Mouse (Mus musculus) erythroid progenitor cell, adult 5-6 weeks (primary cell): ENCODE results near the gene Aagab. TPM values are rescaled to one million over a fixed set of nuclear protein-coding genes. Genes with fewer than 3 reads are reported as not detected.

Source experiments
- ATAC-seq: replicated peaks from 2 replicates; pipeline ENCODE4 v1.8.0; 2016; ENCODE audit warnings: moderate number of reproducible peaks, mild to moderate bottlenecking, moderate TSS enrichment, inconsistent platforms; ENCODE audit not compliant: poor library complexity, low FRiP score, severe bottlenecking
- total RNA-seq, 2 experiments: library from RNA; stranded (forward) in 1 of 2; stranded (reverse) in 1 of 2; fragments of 150-400 nt in 1 of 2; fragments of 186-747, 209-891 nt in 1 of 2; gene quantifications; 2 replicates each; pipeline versions ENCODE4 v1.2.3 to v1.2.4; 2015 to 2017; ENCODE audit warnings: low replicate concordance in 2 of 2

The Aagab gene
- total RNA-seq, 2 experiments from 2014 or later: 14.8 to 24.3 TPM

DNA sequence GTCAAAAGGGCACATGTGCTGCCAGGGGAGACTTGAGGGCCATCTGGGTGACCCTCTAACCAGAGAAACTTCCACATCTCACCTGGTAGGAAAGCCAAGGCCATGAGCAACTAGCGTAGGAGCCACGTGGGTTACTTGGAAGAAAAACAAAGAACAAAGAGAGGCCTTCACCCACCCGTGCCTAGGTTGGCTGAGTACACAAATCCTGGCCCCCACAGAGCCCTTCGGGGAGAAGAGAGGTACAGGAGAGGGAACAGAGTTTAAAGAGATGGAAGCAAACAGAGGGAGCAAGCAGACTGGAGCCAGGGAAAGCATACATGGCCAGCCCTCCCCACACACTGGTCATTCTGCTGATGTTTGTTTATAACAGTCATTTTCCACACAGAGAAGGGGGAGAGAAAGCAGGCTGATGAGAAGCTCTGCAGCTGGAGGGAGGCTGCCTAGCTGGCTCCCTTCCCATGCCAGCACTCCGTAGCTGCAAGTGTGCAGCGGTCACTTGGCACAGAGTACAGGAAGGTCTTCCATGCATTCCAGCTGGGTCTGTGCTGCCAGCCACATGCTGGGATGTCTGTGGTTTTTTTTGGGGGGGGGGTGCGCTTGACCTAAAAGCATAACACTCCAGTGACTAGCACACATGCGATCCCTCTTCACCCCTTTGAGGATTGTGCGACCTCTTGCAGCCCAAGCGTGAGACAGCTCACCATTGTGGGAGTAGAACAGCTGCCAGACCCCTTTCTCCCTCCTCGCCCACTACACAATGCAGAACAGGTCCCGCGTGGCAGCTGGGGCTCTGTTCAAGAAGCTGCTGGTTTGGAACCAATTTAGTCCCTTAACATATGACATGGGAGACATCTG, 62.6 kb downstream of the Aagab start:
- ATAC-seq: no peak

DNA sequence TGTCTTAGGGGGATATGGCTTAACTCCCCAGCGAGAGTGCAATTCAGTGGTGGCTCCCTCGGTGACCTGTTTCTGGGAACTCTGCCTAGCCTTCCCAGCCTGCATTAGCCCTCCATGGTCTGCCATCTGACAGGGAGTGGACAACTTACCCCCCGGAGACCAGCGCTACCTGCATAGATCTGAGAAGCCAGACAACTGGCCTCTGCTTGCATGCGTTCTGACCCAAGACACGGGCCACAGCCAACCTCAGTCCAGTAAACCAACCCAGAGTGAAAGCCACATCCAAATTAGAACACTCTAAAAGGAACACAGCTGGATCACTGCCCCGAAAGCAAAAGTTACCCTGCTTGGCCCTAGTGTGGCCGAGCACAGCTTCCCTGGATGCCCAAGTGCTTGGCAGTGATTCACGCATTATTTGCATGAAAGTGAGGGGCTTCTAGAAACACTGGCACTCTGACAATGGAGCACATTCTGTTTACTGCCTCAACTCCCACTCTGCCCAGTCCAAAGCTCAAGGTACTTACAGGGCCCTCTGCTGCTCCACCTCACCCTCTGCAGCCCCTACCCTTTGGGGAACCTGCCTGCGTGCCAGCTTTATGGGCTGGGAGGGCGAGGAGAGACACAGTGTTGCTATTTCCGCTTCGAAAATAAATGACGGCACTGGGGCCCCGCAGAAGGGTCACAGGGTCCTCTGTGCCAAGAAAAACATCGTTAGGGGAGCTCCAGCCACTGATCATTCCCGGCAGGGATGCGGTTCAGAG, 64.3 kb downstream of the Aagab start:
- ATAC-seq: no peak

DNA sequence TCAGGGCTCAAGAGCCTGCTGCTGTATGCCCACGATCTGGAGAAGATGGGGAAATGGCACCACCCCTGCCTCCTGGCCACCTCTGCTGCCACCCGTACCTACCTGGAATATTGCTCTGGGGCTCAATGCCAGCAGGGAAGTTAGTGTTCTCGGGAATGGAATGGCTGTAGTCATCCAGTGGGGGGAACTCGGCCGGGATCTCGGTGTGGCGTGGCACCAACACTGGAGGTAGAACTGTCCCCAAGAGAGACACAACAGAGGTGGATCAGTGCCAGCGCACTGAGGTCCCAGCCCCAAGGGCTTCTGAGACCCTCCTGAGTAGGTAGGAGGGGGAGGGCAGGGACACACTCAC, 64.9 kb downstream of the Aagab start:
- no peak for ATAC-seq

DNA sequence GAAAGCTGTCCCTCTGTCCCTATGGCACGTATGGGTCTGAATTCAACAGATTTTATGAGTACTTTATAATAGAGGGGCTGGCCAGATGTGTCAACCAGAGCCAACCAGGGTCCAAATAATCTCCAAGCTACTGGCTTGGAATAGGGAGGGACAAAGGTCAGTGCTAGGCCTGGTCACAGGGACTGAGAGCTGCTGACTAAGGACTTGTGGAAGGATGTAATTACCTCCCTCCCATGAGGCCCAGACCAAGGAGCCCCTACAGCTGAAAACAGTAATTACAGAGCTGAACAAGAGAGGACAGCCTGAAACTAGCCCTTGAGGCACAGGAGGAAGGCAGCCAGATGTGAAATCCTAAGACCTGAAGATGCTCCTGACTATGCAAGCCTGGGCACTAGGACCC, 66.2 kb downstream of the Aagab start:
- no peak for ATAC-seq

DNA sequence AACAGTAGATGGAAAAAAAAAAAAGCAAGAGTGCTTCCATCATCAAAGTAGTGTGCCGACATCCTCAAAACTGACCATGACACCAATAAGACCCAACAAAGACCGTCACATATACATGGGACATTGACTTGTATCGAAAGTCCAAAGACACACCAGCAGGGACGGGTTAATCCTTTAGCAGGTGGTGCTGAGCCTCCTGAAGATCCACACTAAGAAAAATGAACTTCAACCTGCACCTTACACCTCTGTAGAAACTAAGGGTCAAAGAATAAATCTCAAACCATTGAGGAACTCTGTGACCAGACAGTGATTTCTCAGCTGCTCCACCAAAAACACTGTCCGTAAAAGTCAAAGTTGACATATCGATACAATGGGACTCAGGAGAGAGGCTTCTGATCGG, 67.4 kb downstream of the Aagab start:
- ATAC-seq: no peak

DNA sequence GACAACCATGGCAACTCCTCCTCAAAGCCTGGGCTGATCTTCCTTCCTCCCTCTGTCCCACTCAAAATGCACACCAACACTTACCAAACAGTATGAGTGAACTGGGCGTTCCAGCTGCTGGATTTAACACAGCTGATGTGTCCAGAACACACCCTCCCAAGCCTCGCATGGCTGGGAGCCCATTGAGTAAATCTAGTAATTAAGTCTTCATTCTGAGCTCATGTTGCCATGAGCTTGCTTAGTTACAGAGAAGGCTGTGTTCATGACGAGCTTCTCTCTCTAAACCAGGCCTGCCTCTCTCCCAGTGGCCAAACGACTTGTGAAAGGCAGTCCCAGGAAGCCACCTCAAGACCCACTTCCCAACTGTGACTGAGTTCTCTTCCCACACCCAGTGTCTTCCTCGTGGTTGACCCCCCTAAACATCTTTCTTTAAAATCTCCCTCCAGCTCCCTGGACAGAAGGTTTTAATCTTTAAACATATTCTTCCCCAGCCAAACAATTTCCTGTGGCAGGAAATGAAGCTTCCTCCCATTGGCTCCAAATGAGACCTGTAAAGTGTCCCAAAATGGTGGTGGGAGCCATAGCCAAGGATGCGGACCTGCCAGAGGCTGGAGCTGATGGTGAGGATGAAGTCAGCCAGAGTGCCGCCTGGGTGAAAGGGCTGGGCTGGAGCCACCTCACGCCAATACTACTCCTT, 70.5 kb downstream of the Aagab start:
- ATAC-seq: no peak

DNA sequence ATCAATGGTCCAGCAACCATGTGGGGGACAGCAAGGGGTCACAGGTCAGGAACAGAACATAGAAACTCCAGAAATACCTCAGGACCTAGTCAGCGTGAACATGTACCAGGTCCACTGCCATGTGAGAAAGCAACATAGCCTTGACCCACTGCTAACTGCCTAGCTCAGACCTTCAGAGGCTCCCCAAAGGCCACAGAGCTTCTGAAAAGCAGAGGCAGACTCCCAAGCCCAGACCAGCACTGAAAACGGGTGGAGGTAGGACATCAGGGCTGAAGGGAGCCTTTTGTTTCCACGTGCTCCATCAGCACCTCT, 71.0 kb downstream of the Aagab start:
- no peak for ATAC-seq

DNA sequence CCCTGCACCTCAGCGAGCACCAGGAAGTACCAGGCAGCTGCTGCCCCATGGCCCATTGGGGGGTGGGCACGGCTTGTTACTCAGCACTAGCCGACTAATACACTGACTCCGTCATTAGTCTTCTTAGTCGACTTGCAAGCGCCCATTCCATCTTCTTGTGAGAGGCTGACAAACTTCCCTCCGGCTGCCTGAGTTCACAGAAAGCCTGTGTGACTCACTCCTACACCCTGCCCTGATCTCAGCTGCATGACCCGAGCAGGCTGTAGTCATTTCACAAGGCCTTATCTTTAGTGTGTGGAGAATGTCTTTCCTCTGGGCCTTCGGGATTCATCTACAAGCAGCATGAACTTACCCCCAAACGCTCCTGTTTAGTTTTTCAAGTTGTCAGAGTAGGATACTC, 72.2 kb downstream of the Aagab start:
- ATAC-seq: no peak

DNA sequence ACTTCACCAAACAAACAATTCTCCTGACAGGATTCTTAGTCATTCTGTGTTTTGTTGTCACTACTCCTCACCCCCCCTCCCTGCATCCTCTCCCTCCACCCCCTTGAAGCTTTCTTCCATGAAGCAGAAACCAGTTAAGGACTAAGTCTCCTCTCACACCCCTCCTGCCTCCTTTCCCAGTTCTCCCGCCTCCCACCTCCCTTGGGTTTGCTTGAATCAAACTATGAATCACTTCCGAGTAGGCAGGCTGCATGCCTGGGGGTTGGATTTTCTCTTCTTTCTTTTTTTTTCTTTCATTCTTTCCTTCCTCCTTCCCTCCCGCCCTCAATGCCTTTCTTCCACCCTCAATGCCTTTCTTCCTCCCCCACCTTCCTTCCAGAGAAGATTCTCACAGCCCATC, 75.2 kb downstream of the Aagab start:
- no peak for ATAC-seq

DNA sequence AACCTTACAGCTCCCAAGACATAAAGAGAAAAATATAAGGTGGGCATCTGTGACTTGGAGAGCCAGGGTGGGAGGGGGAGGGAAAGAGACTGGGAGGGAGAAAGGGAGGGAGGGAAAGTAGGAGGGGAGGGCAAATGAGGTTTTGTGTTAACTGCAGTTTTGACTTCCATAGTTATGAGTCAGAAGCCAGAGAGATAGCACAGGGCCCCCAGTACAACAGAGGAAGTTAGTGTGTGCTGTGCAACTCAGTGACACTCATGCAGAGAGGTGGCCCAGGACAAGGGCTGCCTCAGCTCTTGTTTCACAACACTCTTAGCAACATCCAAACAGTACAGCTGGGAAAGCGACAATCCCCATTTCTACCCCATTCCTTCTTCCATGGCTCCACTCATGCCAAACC, 75.6 kb downstream of the Aagab start:
- ATAC-seq: no peak

DNA sequence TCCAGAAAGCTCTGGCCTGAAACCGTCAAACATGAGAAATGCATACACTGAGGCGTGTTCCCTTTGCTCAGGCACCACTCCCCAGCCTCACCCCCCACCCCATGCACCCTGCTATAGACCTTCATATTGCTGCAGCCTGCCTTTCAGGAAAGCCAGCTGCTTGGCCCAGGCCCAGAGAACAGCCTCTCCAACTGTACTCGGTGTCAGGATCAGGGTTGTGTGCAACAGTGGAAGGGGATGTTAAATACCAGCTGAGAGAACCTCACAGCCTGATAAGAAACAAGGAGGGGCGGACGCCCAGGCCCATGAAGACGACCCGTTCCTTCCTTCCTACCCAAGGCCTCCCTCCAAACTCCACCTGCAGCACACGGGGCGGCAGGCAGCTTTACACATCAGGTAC, 79.8 kb downstream of the Aagab start:
- ATAC-seq: 0 out of 2 replicates have a peak, but pooled peaks have one; percentile 33

DNA sequence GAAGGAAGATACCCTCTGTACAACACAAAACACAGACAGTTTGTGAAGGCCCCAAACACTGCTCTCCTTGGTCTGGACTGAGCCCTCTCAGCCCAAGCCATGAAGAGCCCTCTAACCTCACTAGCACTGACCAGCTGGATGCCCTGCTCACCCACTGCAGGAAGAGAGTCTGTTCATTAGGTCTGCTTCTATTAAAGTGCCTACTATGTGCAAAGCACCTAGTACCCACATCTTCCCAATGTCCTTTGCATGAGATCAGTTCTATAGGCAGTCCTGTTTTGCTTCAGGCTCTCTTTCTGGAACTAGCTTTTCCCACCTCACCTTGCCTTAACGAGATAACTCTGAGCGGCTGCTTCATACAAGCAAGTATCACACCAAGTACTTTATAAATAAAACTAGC, 80.5 kb downstream of the Aagab start:
- ATAC-seq: no peak

DNA sequence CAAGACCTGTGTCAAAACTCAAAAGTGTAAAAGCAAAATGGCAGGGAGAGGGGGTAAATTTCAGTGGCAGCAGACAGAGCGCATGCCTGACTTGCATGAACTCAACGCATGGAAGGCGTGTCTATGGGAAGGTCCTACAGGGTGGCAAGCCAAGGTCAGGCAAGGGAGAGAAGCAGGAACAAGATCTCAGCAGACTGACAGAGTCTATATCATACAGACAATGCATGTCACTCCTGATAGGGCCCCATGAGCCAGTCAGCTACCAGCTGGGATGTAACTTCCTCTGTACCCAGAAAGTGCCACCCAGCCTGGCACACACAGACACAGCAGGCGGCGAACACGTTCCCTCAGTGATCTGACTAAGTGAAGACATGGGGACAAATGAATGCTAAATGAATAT, 81.8 kb downstream of the Aagab start:
- ATAC-seq: no peak

DNA sequence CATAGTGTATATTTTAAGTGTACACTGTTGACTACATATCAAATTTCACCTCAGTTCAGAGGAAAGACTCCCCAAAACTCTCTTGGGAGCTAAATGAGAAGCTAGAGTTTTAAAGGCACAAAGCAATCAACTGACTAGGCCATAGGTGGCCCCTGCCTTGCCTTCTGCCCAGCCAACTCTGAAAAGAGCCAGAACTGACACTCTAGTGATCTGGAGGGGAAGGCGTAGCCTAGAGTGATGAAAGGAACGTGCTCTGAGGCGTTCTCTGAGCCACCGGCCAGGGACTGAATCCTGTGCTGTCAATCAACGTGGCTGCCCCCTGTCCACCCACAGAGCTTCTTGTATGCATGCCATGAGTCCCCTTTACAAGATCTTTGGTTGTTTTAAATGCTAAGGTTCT, 82.9 kb downstream of the Aagab start:
- no peak for ATAC-seq

DNA sequence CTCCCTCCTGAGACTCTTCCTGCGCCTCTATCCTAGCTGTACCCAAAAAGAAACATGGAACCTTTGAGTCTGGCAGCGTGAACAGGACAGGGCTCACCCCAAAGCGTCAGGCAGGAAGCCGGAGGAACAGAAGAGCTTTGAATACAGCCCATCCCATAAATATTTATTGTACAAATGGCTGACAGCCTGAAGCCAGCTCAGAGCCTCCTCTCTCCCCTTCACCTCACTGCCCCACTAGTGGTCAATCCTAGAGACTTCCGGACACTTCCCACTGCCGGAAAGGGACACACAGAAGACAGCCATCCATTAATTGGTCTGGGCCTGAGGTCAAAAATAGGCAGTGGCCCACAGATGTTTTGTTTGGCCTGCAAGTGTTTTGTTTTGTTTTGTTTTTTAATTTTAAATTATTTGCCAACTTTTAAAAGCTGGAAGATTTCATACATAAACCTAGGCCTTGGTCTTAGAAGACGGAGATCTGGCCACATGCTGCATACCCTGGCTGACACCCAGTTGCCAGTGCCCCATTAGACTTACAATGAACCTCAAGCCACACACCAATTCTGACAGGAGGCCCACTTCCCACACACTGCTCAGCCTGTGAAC, 85.1 kb downstream of the Aagab start:
- no peak for ATAC-seq

DNA sequence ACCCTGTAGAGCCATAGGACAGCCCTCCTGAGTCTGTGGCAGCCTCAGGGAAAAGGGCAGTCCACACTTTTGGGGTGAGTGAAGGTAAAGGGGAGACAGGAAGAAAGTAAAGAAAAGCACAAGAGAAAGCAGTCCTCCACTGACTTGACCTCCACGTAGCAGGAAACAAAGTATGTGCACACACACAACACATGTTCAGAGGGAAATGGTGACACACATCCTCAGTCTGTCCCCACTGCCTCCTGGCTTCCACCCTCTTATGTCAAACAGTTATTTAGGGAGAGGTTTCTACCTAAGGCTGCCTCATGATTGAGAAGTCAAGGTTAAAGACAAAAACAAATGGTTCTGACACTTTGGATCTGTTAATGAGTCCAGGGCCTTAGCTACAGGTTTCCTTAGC, 88.1 kb downstream of the Aagab start:
- no peak for ATAC-seq

DNA sequence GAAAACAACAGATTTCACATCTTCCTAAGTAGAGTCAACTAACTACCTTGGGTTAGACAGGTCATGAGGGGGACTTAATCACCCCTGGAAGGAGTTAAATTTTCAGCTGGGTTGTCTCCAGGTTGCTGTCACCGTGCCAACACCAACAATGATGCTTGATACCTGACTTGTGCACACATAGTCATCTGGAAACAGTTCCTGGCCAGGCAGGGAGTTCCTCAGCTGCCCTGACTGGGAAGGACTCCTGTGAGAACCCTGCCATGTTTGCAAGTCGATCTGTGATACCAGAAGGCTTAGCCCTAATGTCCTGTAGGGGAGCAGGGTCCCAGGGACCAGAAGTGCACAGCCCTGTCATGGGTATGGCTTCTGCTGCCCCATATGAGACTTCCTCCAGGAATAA, 89.5 kb downstream of the Aagab start:
- no peak for ATAC-seq
